Mouse (Mus musculus) stomach, postnatal 0 days (tissue): ENCODE measurements at regions not wholly inside any gene's neighbourhood (a gene's known extent, or its start where the extent isn't known, plus 50 kb on each side); places are given as distances from the start of the nearest gene placed in this dataset.

Source experiments
- CTCF ChIP-seq: IDR thresholded peaks from 2 replicates; pipeline ENCODE4 v1.5.1; 2016; ENCODE audit warnings: antibody characterized with exemption, low read depth, mild to moderate bottlenecking, moderate library complexity
- EP300 ChIP-seq: optimal IDR thresholded peaks from 2 replicates; pipeline ENCODE3; 2016; ENCODE audit warnings: antibody characterized with exemption

DNA sequence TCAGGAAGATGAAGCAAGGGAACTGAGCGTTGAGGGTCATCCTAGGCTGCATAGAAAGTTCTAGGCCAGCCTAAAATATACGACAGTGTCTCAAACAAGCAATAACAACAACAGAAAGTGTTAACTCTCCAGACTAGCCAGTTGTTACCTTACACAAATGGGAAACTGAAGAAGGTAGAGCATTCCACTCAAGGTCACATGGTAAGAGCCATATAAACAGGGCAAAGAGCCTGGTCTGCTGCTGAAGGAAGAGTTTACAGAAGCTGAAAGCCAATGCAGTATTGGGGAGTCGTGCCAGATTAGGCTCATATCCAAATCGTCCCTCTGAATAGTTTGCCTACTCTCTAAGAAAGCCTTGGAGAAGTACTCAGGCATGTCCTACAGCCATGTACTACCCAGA lies 59.6 kb upstream of the Trabd2b start:
- TF ChIP-seq CTCF (no peak), EP300 (no peak)
